Comparison of ENCODE assay signal across 8 mouse cellular contexts in genomic region chr11:6417069-6417468, GRCm38 (mm10). TPM values are rescaled to one million over a fixed set of nuclear protein-coding genes. Genes with fewer than 3 reads are reported as not detected.
DNase-seq lines count a peak whose midpoint lies in the region; ATAC-seq and TF ChIP-seq lines count a peak whose summit lies in the region.

No protein-coding gene starts in this region.

- H3K27ac ChIP-seq in heart, embryonic 11.5 days (ENCODE audit: low read depth, low read length): peak overlapping the region; percentile 22; the same call in 1 of the 2 replicates
- H3K27ac ChIP-seq in forebrain, embryonic 13.5 days: no peak overlapping the region
- peak overlapping the region; percentile 94 for H3K27ac ChIP-seq in liver, embryonic 15.5 days (replicated peaks)

- H3K9ac ChIP-seq in heart, embryonic 11.5 days (ENCODE audit: low read depth, low read length): peak overlapping the region; percentile 99
- H3K9ac ChIP-seq in forebrain, embryonic 13.5 days: peak overlapping the region; percentile 94; the same call in 1 of the 2 replicates
- peak overlapping the region; percentile 75 for H3K9ac ChIP-seq in liver, embryonic 15.5 days

- peaks cover 19% of the 10 kb centered on the region for H3K36me3 ChIP-seq in heart, embryonic 11.5 days (ENCODE audit: control insufficient read depth, insufficient read depth, low read length)
- H3K36me3 ChIP-seq in E14TG2a.4 (ENCODE audit: insufficient read depth, low read length): peaks cover 49% of the 10 kb centered on the region
- H3K36me3 ChIP-seq in forebrain, embryonic 13.5 days (ENCODE audit: poor library complexity, severe bottlenecking): peaks cover 33% of the 10 kb centered on the region
- H3K36me3 ChIP-seq in liver, embryonic 15.5 days (replicated peaks): peaks cover 53% of the 10 kb centered on the region

- DNase-seq in heart, adult 18-20 months: no peak
- DNase-seq in frontal cortex, postnatal 36 days (ENCODE audit: low spot score in 2 of 2): no peak
- DNase-seq in right cerebral cortex, postnatal 4 days: no peak
- DNase-seq in adrenal gland, postnatal 10 days: no peak

- 48% methylated on average over 2 of the region's 2 CpGs for WGBS in heart, embryonic 11.5 days (ENCODE audit: insufficient replicate concordance)
- 43% methylated on average over 2 of the region's 2 CpGs for WGBS in forebrain, embryonic 13.5 days
- WGBS in liver, embryonic 15.5 days (ENCODE audit: insufficient replicate concordance): 13% methylated on average over 2 of the region's 2 CpGs

- H3K9me3 ChIP-seq in heart, embryonic 11.5 days (replicated peaks; ENCODE audit: control insufficient read depth, low read length): no peaks in the 10 kb centered on the region
- H3K9me3 ChIP-seq in E14TG2a.4 (ENCODE audit: low read length): no peaks in the 10 kb centered on the region
- no peaks in the 10 kb centered on the region for H3K9me3 ChIP-seq in forebrain, embryonic 13.5 days (replicated peaks)
- peaks cover 18% of the 10 kb centered on the region for H3K9me3 ChIP-seq in liver, embryonic 15.5 days (replicated peaks)

- H3K4me2 ChIP-seq in heart, embryonic 11.5 days: peak overlapping the region; percentile 98
- H3K4me2 ChIP-seq in forebrain, embryonic 13.5 days: peak overlapping the region; percentile 75
- peak overlapping the region; percentile 93 for H3K4me2 ChIP-seq in liver, embryonic 15.5 days

- H3K27me3 ChIP-seq in heart, embryonic 11.5 days (ENCODE audit: control insufficient read depth, insufficient read depth, low read length): no peaks in the 10 kb centered on the region
- no peaks in the 10 kb centered on the region for H3K27me3 ChIP-seq in E14TG2a.4 (ENCODE audit: insufficient read depth, low read length)
- no peaks in the 10 kb centered on the region for H3K27me3 ChIP-seq in forebrain, embryonic 13.5 days
- no peaks in the 10 kb centered on the region for H3K27me3 ChIP-seq in liver, embryonic 15.5 days

- TF ChIP-seq CTCF in E14TG2a.4 (conservative IDR thresholded peaks at IDR 0.05; ENCODE audit: low read length): no peak

- H3K4me1 ChIP-seq in heart, embryonic 11.5 days (ENCODE audit: control insufficient read depth, insufficient read depth, low read length): peaks cover 20% of the 10 kb centered on the region
- peaks cover 57% of the 10 kb centered on the region for H3K4me1 ChIP-seq in E14TG2a.4 (replicated peaks; ENCODE audit: low read depth, low read length)
- peaks cover 30% of the 10 kb centered on the region for H3K4me1 ChIP-seq in forebrain, embryonic 13.5 days
- peaks cover 46% of the 10 kb centered on the region for H3K4me1 ChIP-seq in liver, embryonic 15.5 days (replicated peaks)

- no peak for ATAC-seq in heart, embryonic 11.5 days (replicated peaks; ENCODE audit: insufficient number of reproducible peaks, low FRiP score, low TSS enrichment)
- no peak for ATAC-seq in forebrain, embryonic 13.5 days
- ATAC-seq in liver, embryonic 15.5 days (ENCODE audit: insufficient read depth): no peak

- H3K4me3 ChIP-seq in heart, embryonic 11.5 days (ENCODE audit: low read depth, low read length): peak overlapping the region; percentile 92
- H3K4me3 ChIP-seq in E14TG2a.4 (replicated peaks; ENCODE audit: low read length): peak overlapping the region; percentile 98
- peak overlapping the region; percentile 78 for H3K4me3 ChIP-seq in forebrain, embryonic 13.5 days
- peak overlapping the region; percentile 80 for H3K4me3 ChIP-seq in liver, embryonic 15.5 days (replicated peaks)

RNA-seq across cellular contexts. Expression of gene Ppia, which starts 1.8 kb away (rescaled TPM):
- polyA plus RNA-seq in heart, embryonic 11.5 days (2014; fragmentation: Nextera tagmentation; extraction: Ambion mirVana): 4,475 and 4,598 TPM in 2 replicates
- total RNA-seq in heart, adult 18-20 months (2021): 100 to 1,000 TPM; 304 to 366 TPM
- polyA plus RNA-seq in forebrain, embryonic 13.5 days (2015; fragmentation: Nextera tagmentation; extraction: Ambion mirVana): 4,373 and 4,619 TPM in 2 replicates
- 2,223 and 2,518 TPM in 2 replicates for polyA plus RNA-seq in liver, embryonic 15.5 days (2015; fragmentation: Nextera tagmentation; extraction: Ambion mirVana)
- 1,000 to 10,000 TPM; 1,588 to 1,631 TPM for total RNA-seq in adrenal gland, postnatal 10 days (2021)

RNA-seq across cellular contexts. Expression of gene H2afv, which starts 27.2 kb away (rescaled TPM):
- polyA plus RNA-seq in heart, embryonic 11.5 days (2014; fragmentation: Nextera tagmentation; extraction: Ambion mirVana): 353 and 356 TPM in 2 replicates
- total RNA-seq in heart, adult 18-20 months (2021): 10 to 100 TPM; 71.4 to 86.8 TPM
- polyA plus RNA-seq in forebrain, embryonic 13.5 days (2015; fragmentation: Nextera tagmentation; extraction: Ambion mirVana): 942 and 1,061 TPM in 2 replicates
- polyA plus RNA-seq in liver, embryonic 15.5 days (2015; fragmentation: Nextera tagmentation; extraction: Ambion mirVana): 109 and 118 TPM in 2 replicates
- 10 to 100 TPM; 84.9 to 92.0 TPM for total RNA-seq in adrenal gland, postnatal 10 days (2021)

RNA-seq across cellular contexts. Expression of gene Zmiz2, which starts 28.2 kb away (rescaled TPM):
- polyA plus RNA-seq in heart, embryonic 11.5 days (2014; fragmentation: Nextera tagmentation; extraction: Ambion mirVana): 6.8 and 7.9 TPM in 2 replicates
- 10 to 100 TPM; 33.8 to 37.0 TPM for total RNA-seq in heart, adult 18-20 months (2021)
- polyA plus RNA-seq in forebrain, embryonic 13.5 days (2015; fragmentation: Nextera tagmentation; extraction: Ambion mirVana): 29.1 and 31.1 TPM in 2 replicates
- polyA plus RNA-seq in liver, embryonic 15.5 days (2015; fragmentation: Nextera tagmentation; extraction: Ambion mirVana): 3.5 and 4.3 TPM in 2 replicates
- total RNA-seq in adrenal gland, postnatal 10 days (2021): 10 to 100 TPM; 38.4 to 48.2 TPM

RNA-seq across cellular contexts. Expression of gene Purb, which starts 58.6 kb away (rescaled TPM):
- polyA plus RNA-seq in heart, embryonic 11.5 days (2014; fragmentation: Nextera tagmentation; extraction: Ambion mirVana): 22.3 and 25.5 TPM in 2 replicates
- total RNA-seq in heart, adult 18-20 months (2021): 10 to 100 TPM; 29.5 to 31.0 TPM
- polyA plus RNA-seq in forebrain, embryonic 13.5 days (2015; fragmentation: Nextera tagmentation; extraction: Ambion mirVana): 13.9 and 14.8 TPM in 2 replicates
- polyA plus RNA-seq in liver, embryonic 15.5 days (2015; fragmentation: Nextera tagmentation; extraction: Ambion mirVana): 7.6 TPM in 2 replicates
- total RNA-seq in adrenal gland, postnatal 10 days (2021): 10 to 100 TPM; 62.7 to 71.0 TPM
